Mouse (Mus musculus): ENCODE results near the gene Abi1. TPM values are rescaled to one million over a fixed set of nuclear protein-coding genes. Genes with fewer than 3 reads are reported as not detected.
"Not testable (repeated sequence)": the region's sequence is repeated elsewhere in the genome, so short reads cannot be mapped to it uniquely, and the experiment has no call there.

Gene Abi1
- total RNA-seq (2021), result 10 to 100 TPM; 15.2 to 16.0 TPM
- long read RNA-seq, experiment 1, partial matches to known transcripts, result 1 of 9 reads
- long read RNA-seq, experiment 1, other reads (novel, unspliced or antisense), result 5 of 9 reads
- long read RNA-seq, experiment 2, partial matches to known transcripts, result 0 of 15 reads
- long read RNA-seq, experiment 2, other reads (novel, unspliced or antisense), result 7 of 15 reads

- DNase-seq, result peak; percentile 94
These were observed at the start of gene Abi1 for GRCm38 (mm10) chr2:23040001-23040646. Gene Abi1 (minus strand): TSS chr2:23040241.

GRCm38 (mm10) chr2:23084540-23084939 is 44.5 kb upstream of the Abi1 start:
- DNase-seq, result no peak

- no peak for DNase-seq
These were observed 38.5 kb upstream of the Abi1 start for GRCm38 (mm10) chr2:23078588-23078987.

GRCm38 (mm10) chr2:23077693-23078092 is 37.7 kb upstream of the Abi1 start:
- DNase-seq, result no peak

GRCm38 (mm10) chr2:23076783-23077182 is 36.7 kb upstream of the Abi1 start:
- DNase-seq, result no peak

- no peak for DNase-seq
These were observed 35.8 kb upstream of the Abi1 start for GRCm38 (mm10) chr2:23075846-23076245.

GRCm38 (mm10) chr2:23071406-23071805 is 31.4 kb upstream of the Abi1 start:
- no peak for DNase-seq

- DNase-seq, result no peak
These were observed 30.4 kb upstream of the Abi1 start for GRCm38 (mm10) chr2:23070491-23070890.

- DNase-seq, result peak; percentile 92
These were observed 29.1 kb upstream of the Abi1 start for GRCm38 (mm10) chr2:23068894-23069744.

GRCm38 (mm10) chr2:23068370-23068737 is 28.3 kb upstream of the Abi1 start:
- DNase-seq, result no peak

- peak; percentile 95 for DNase-seq
These were observed 27.7 kb upstream of the Abi1 start, which contains the start of gene Acbd5 for GRCm38 (mm10) chr2:23067552-23068369. Gene Acbd5 (plus strand): TSS chr2:23068167.

- no peak for DNase-seq
These were observed 12.5 kb upstream of the Abi1 start for GRCm38 (mm10) chr2:23052523-23052922.

GRCm38 (mm10) chr2:23051890-23052289 is 11.8 kb upstream of the Abi1 start:
- no peak for DNase-seq

GRCm38 (mm10) chr2:23048006-23048405 is 8.0 kb upstream of the Abi1 start:
- DNase-seq, result no peak

- no peak for DNase-seq
These were observed 5.7 kb upstream of the Abi1 start for GRCm38 (mm10) chr2:23045703-23046102.

GRCm38 (mm10) chr2:23042189-23042588 is 2.1 kb upstream of the Abi1 start:
- no peak for DNase-seq

- no peak for DNase-seq
These were observed 1.4 kb upstream of the Abi1 start for GRCm38 (mm10) chr2:23041457-23041856.

- not testable (repeated sequence) for DNase-seq
These were observed 649 bp upstream of the Abi1 start for GRCm38 (mm10) chr2:23040690-23041089.

- peak; percentile 64 for DNase-seq
These were observed 700 bp downstream of the Abi1 start for GRCm38 (mm10) chr2:23039082-23040000.

- no peak for DNase-seq
These were observed 4.6 kb downstream of the Abi1 start for GRCm38 (mm10) chr2:23035467-23035866.
